Mouse (Mus musculus) neutrophil, adult 83 days (primary cell): Measurements from ENCODE around the gene Olfr1290. TPM values are rescaled to one million over a fixed set of nuclear protein-coding genes. Genes with fewer than 3 reads are reported as not detected.

Source experiments
- total RNA-seq, 2 experiments: library from RNA; stranded (reverse); gene quantifications; one replicate each; pipeline ENCODE4 v1.2.4; 2023

Olfr1290 gene
- total RNA-seq = not detected

GRCm38 (mm10) chr2:111493729-111494128 is at the start of gene Olfr1290:
TSS of gene Olfr1290 (minus strand) at chr2:111493829.

GRCm38 (mm10) chr2:111540191-111540590 is 46.6 kb upstream of the Olfr1290 start, which contains the start of gene Olfr1294:
TSS of gene Olfr1294 (minus strand) at chr2:111540291.

GRCm38 (mm10) chr2:111524903-111525302 is 31.3 kb upstream of the Olfr1290 start, which contains the start of gene Olfr1293-ps:
TSS of gene Olfr1293-ps (plus strand) at chr2:111525203.

GRCm38 (mm10) chr2:111496880-111497279 is 3.3 kb upstream of the Olfr1290 start, which contains the start of gene Olfr1291-ps1:
TSS of gene Olfr1291-ps1 (plus strand) at chr2:111497180.

GRCm38 (mm10) chr2:111480519-111480918 is 13.1 kb downstream of the Olfr1290 start, which contains the start of gene Olfr1289:
TSS of gene Olfr1289 (plus strand) at chr2:111480819.

GRCm38 (mm10) chr2:111473801-111474200 is 19.8 kb downstream of the Olfr1290 start, which contains the start of gene Olfr1288:
TSS of gene Olfr1288 (plus strand) at chr2:111474101.

GRCm38 (mm10) chr2:111448842-111449241 is 44.8 kb downstream of the Olfr1290 start, which contains the start of gene Olfr1287:
TSS of gene Olfr1287 (plus strand) at chr2:111449142.

Other genes starting within 250 kb of the Olfr1290 start
- not detected for gene Olfr1276, start 239.3 kb downstream of the Olfr1290 start, total RNA-seq
- not detected for gene Olfr1277, start 219.7 kb downstream of the Olfr1290 start, total RNA-seq
- not detected for gene Olfr1278, start 203.7 kb downstream of the Olfr1290 start, total RNA-seq
- gene Olfr1279, start 193.2 kb downstream of the Olfr1290 start, total RNA-seq = not detected
- not detected for gene Olfr1280, start 179.8 kb downstream of the Olfr1290 start, total RNA-seq
- not detected for gene Olfr1281, start 167.3 kb downstream of the Olfr1290 start, total RNA-seq
- not detected for gene Olfr1282, start 157.8 kb downstream of the Olfr1290 start, total RNA-seq
- gene Olfr1283, start 127.0 kb downstream of the Olfr1290 start, total RNA-seq = not detected
- gene Olfr1284, start 118.3 kb downstream of the Olfr1290 start, total RNA-seq = not detected
- not detected for gene Olfr1286, start 70.7 kb downstream of the Olfr1290 start, total RNA-seq
- gene Olfr1287, start 44.7 kb downstream of the Olfr1290 start, total RNA-seq = not detected
- not detected for gene Olfr1288, start 19.7 kb downstream of the Olfr1290 start, total RNA-seq
- not detected for gene Olfr1289, start 13.0 kb downstream of the Olfr1290 start, total RNA-seq
- gene Olfr1291-ps1, start 3.4 kb upstream of the Olfr1290 start, total RNA-seq = not detected
- not detected for gene Olfr1293-ps, start 31.4 kb upstream of the Olfr1290 start, total RNA-seq
- gene Olfr1294, start 46.5 kb upstream of the Olfr1290 start, total RNA-seq = not detected
- gene Olfr1295, start 75.9 kb upstream of the Olfr1290 start, total RNA-seq = not detected
- gene Olfr1297, start 132.7 kb upstream of the Olfr1290 start, total RNA-seq = not detected
- not detected for gene Olfr1298, start 155.4 kb upstream of the Olfr1290 start, total RNA-seq
- not detected for gene Olfr1299, start 167.6 kb upstream of the Olfr1290 start, total RNA-seq